Mouse (Mus musculus): Measurements from ENCODE around the gene Cct4. TPM values are rescaled to one million over a fixed set of nuclear protein-coding genes. Genes with fewer than 3 reads are reported as not detected.

The Cct4 gene
- polyA plus RNA-seq, 1 experiment, result 1,074 TPM

DNA sequence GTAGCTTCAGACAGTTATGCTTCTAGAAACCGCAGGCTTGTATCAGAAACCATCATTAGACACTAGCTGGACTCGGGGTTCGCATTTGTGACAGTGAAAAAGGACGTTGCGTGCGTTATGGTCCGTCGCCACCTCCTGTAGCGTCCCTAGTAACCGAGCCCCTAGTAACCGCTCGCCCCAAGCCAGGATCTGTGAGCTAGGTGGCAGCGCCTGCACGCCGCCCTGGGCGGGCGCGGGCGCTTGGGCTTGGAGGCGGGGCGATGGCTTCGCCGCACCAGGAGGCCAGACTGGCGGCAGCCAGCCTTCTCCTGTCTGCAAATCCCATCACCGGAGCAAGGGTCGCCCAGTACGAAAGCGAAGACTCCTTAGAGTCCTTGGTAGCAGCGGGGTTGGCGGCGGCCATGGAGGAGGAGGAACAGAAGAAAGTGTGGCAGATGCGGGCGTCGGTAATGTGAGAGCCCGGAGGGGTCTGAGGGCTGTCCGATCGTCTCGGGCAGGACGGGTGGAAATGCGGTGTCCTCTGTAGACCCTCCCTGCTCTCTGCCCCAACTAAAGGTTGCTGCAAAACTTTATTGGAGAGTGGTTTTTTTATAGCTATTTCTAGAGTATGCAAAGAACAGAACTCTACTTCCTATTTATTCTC lies 18.0 kb downstream of the Cct4 start:
- TF ChIP-seq GATA1 (IDR thresholded peaks at IDR 0.05; ENCODE audit: low read length), result no peak

DNA sequence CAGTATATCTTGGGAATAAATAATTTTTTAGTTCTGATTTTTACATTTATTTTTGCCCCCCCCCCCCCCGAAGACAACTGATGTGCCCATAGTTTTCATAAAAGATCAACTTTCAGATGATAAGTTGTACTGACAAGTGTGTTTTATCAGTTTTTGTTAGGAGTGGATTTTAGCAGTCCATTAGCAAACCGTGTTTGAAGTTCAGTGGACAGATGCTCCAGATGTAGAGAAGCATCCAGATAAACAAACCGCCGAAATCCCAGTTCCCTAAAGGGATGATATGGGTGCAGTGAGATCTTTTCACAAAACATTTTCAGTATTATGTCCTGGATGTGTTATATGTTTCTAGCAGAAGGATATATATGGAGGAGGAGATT lies 18.5 kb downstream of the Cct4 start:
- no peak for TF ChIP-seq GATA1 (IDR thresholded peaks at IDR 0.05; ENCODE audit: low read length)

DNA sequence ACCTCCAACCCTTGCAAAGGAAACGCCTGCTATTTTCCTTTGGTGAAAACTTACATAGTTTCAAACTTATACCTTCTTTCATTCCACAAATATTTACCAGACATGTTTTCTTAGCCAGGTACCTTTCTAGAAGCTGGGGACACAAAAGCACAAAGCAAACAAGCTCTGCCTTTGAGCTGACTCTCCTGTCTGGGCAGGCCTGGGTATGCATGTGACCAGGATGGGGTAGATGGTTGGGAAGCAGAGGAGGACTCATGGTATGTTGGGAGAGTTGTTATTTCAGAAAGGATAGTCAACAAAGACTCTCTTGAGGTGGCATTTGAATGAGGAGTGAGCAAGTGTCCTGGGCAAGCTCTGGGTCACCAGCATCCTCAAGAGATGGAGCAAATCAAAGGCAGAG lies 22.8 kb downstream of the Cct4 start:
- TF ChIP-seq GATA1 (IDR thresholded peaks at IDR 0.05; ENCODE audit: low read length), result no peak

DNA sequence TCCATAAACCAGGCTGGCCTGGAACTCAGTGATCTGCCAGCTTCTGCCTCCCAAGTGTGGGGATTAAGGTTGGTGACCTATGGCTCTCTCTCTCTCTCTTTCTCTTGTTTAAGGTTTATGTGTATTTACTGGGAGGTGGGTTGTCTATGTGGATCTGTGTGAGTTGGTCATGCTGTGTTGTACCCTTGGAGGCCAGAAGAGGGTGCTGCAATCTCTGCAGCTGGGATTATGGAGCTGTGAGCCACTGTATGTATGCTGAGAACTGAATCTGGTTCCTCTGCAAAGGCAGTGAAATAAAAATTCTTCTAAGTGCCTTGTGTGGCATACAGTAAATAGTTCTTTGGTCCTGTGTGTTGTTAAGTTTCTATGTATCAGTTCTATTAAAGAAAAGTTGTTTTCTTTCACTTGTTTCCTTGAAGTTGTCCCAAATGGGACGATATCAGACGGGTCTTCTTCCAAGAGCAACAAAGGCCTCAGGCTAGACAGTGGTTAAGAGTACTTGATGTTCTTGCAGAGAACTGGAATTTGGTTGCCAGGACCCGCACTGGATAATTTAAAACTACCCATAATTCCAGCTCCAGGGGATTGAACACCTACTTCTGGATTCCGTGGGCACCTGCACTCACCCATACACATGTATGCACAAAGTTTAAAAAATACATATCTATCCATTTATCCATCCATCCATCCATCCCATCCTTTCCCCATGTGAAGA lies 23.4 kb downstream of the Cct4 start:
- no peak for TF ChIP-seq GATA1 (IDR thresholded peaks at IDR 0.05; ENCODE audit: low read length)

DNA sequence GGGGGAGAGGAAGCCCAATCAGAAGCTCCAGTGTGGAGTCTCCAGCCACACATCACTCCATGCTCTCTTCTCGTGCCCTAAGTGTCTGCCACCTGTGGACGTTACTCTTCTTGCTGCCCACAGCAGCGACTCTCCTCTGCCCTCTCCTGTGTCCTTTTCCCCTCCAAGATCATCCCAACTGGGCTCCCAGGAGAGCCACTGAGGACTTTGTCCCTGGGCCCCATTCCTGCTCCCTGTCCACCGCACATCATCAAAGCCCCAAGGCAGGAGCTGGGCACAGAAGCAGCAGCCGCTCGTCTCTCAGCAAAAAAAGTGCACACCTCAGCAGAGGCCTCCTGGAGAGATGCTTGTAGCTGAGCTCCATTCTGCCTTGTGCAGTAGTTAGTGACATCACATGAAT lies 24.7 kb downstream of the Cct4 start:
- no peak for TF ChIP-seq GATA1 (IDR thresholded peaks at IDR 0.05; ENCODE audit: low read length)

DNA sequence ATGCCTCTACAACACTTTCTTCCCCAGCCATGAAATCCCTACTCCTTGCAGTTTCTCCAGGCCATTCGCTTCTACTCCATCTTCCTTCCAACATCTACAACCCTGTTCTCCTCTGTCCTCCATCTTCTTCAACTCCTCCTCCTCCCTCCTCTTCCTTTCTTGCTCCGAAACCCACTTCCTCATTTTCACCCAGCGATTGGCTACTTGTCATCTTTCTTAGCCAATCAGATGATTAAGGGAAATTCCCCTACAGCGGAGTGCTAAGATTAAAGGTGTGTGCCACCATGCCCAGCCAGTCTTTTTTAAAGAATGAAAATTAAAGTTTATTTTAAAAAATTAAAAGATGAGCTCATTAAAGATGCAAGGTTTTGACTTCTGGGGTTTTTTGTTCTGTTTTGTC lies 27.6 kb downstream of the Cct4 start:
- no peak for TF ChIP-seq GATA1 (IDR thresholded peaks at IDR 0.05; ENCODE audit: low read length)

DNA sequence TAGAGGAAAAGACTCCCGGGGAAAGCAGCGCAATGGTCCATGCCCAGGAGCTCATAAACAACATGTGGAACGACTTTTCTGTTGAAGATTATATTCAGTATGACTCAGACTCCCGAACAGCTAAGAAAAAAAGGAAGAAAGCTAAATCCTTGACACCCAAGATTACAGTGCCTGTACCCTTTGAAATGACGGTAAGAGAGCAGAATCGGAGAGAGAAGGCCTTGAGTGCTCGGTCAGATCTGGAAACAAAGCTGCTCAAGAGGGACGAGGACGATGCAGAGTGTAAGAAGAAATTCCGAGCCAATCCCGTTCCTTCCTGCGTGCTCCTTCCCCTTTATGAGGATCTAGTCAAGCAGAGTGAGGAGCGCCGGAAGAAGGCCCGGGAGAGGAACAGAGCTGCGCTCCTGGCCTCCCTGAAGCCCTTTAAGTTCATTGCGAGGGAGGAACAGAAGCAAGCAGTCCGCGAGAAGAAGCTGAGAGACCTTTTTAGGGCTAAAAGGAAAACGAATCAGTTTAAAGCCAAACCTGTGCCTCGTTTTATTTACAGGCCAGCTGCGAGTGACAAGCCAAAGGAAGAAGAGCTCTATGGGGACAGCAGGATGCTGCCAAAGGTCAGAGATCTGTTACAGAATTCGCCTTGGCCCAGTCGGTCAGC lies 29.9 kb downstream of the Cct4 start:
- no peak for TF ChIP-seq GATA1 (IDR thresholded peaks at IDR 0.05; ENCODE audit: low read length)

DNA sequence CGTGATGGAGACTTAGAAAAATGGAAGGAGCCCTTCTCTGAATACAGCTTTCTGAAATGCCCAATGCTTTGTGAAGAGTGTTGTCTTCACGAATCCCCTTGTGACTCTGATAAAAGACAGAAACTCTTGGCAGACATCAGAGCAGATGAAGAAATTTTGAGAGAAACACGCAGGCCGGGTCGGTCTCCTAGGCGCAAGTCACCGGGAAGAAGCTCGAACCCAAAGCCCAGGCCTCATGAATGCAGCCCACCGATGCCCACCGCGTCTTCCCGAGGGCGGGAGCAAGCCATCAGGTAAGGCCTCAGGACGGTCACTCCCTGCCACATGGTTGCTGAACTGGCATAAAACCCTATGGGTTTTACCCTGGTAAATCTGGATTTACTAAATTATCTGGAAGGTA lies 30.5 kb downstream of the Cct4 start:
- TF ChIP-seq GATA1 (IDR thresholded peaks at IDR 0.05; ENCODE audit: low read length), result no peak

DNA sequence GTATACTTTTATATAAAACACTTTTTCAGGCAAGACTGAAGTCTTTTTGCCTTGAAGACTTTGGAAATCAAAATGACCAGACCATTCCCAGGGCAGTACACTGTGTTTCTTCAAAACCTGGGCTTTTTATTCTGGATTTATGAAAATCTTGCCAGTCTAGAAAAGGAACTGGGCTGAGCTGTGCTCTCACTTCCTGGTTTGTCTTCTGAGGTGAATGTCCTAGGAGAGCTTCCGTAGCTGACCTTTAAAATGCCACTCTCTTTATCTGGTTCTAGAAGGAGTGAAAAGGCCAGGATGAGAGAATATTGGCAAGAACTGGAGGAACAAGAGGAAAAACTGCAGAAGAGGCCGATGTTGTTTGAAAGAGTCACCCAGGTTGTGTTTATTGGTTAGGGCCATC lies 32.8 kb downstream of the Cct4 start:
- no peak for TF ChIP-seq GATA1 (IDR thresholded peaks at IDR 0.05; ENCODE audit: low read length)

DNA sequence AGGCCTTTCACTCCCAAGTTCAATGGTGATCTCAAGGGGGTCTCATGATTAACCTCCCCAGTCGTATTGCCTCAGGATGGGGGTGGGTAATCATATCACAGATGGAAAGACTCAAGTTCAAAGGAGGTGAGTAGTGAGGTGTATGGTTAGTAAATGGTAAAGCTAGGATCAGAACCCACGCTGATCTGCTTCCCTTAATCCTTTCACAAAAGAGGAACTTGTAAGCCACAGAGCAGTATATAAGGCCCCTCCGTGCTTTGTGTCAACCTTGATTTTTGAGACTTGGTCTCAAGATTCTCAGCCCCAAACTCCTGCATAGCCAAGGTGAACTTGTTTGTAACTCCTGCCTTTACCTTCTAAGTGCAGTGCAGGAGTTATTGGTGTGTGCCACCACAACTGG lies 33.9 kb downstream of the Cct4 start:
- TF ChIP-seq GATA1 (IDR thresholded peaks at IDR 0.05; ENCODE audit: low read length), result no peak

DNA sequence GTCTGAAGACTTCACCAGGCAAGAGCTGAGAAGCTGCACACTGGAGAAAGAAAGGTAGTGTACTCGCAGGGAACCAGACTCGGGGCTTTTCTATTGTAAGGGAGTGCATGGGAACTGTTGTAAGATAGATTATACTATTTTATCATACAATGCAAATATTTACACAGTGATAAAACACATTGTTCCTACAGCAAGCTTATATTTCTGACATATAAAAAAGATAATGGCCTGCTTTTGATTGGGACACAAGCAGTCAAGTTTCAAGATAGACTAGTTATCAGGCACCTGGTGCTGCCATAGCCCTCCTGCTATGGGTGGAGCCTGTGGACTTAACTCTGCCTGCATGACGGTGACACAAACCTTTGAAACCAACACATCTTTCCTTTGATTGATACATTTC lies 38.6 kb downstream of the Cct4 start:
- no peak for TF ChIP-seq GATA1 (IDR thresholded peaks at IDR 0.05; ENCODE audit: low read length)

DNA sequence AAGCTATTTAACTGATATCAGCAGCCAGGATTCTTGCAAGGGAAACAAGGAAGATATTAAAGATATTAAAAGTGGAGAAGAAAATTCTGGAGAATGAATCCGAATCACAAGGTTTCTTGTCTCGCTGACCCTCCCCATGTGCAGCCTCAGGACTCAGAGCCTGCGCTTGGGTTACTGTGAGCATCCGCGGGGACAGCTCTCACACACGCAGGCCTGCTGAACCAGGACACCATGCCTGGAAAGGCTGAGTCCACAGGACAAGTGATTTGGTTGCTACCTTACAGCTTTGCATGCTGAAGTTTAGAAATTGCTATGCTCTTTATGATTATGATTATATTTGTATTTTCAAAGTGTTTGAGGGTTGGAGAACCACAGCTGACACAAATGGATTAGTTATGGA lies 39.1 kb downstream of the Cct4 start:
- TF ChIP-seq GATA1 (IDR thresholded peaks at IDR 0.05; ENCODE audit: low read length), result no peak

DNA sequence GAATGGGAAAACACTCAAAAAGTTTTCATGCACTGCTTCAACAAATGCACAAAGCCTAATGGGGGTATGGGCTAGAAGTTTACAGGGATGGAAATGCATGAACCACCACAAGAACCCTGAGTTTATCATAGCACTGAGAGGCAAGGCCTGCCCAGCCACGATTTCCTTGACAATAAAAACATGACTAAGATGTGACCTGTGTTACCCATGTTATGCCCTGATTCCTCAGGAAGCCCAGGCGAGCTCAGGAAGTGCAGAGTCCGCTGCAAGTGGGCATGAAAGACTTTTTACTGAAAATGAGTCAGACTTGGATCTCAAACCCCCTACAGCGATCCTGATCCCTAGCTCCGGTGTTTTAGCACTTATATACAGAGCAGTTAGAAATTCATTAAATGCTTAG lies 56.9 kb downstream of the Cct4 start:
- TF ChIP-seq GATA1 (IDR thresholded peaks at IDR 0.05; ENCODE audit: low read length), result no peak

DNA sequence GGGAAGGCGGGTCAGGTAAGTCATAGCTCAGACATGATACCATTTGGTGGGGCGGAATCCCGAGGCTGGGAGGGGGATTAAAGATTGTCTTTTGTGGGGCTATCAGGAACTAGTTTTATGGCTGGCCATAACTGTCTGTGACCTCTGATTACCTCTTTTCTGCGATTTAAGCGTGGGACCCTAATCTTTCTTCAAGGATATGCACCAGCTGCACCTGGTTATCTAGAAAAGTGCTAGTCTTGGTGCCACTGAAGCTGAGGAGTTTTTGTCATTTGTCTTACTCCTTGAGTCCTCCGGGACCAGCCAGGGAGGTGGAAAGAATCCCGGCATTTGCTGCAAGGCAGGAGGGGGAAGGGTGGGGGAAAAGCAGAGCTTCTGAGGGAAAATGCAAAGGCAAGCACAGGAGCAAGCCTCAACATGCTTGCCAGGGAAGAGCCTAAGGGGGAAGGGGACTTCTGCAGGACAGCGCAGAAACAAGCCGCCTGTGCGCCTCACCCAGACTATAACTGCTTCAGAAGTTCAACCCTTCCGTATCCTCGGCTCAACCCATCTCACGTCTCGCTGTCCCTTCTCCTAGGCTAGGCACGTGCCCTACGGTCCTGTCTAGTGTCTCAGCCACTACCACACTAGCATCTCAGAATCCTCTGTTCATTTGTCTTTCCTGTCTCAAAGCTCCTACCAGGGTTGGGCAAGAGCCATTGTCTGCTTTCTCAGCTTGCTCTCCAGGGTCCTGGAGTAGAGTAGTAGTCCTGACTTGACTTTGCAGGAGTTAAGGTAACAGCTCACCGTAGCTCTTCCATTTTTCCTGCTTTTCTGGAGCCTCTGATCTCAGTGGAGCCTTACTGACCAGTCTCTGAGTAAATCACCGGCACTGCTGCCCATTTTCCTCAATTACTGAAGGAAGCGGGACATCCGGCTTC lies 57.6 kb downstream of the Cct4 start:
- no peak for TF ChIP-seq GATA1 (IDR thresholded peaks at IDR 0.05; ENCODE audit: low read length)

DNA sequence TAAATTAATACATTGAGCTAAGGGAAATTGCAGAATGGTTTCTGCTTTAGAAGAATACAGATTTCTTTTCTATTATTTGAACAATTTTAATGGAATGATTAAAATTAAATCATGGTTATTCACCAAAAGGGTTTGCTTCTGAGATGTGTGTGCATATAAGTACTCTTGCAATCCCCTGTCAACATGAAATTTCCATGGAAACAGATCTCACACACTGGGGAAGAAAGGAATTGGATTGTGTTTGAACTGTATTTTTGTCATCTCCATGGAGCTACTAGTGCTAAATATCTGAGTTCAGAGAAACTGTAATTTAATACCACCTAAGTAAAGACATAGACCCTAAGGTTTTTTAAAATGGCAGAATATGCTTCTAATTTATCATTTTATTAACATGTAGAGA lies 59.3 kb downstream of the Cct4 start:
- no peak for TF ChIP-seq GATA1 (IDR thresholded peaks at IDR 0.05; ENCODE audit: low read length)

DNA sequence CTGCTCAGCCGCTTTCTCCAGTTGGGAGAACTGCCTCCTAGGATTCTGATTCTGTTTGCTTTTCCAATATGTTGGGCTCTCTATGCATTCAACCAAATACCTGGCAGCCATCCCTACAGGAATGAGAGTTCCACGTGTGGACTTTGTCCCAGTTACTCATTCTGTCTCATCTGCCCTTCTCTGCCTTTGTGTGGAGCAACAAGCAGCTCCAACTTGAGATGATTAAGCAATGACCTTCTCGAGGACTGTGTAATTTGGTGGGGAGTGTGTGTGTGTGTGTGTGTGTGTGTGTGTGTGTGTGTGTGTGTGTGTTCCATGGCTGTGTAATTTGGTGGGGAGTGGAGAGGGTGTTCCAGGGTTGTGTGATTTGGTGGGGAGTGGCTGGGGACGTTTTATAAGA lies 62.0 kb downstream of the Cct4 start:
- TF ChIP-seq GATA1 (IDR thresholded peaks at IDR 0.05; ENCODE audit: low read length), result no peak

Other genes starting within 250 kb of the Cct4 start
- 9.0 and 13.1 TPM in 2 replicates for gene B3gnt2, start 129.6 kb upstream of the Cct4 start, polyA plus RNA-seq (2012)
- 1.8 and 1.9 TPM in 2 replicates for gene Zrsr1, start 18.5 kb upstream of the Cct4 start, polyA plus RNA-seq (2012)
- gene Gm28048, start 8.4 kb upstream of the Cct4 start, polyA plus RNA-seq (2012), result not detected in 2 replicates
- 21.6 and 29.9 TPM in 2 replicates for gene Commd1, start 8.1 kb upstream of the Cct4 start, polyA plus RNA-seq (2012)
- gene Fam161a, start 17.0 kb downstream of the Cct4 start, polyA plus RNA-seq (2012), result 0.17 and 0.21 TPM in 2 replicates

Data from G1E-ER4 (cell line).